In genomic region chr11:64173421-64174062, GRCm38 (mm10) we compare ENCODE assay signal across 33 mouse cellular contexts.
DNase-seq lines count a peak whose midpoint lies in the region; ATAC-seq and TF ChIP-seq lines count a peak whose summit lies in the region.
"Had no signal": no experiment of that assay in that cellular context is flagged by ENCODE, and none has a peak within 500 bp of the region (broad histone marks: within the 10 kb centered on the region; RNA-seq: fewer than 3 reads in every experiment).

No protein-coding gene starts in this region.

- H3K9me3 ChIP-seq in limb, embryonic 12.5 days: no peaks in the 10 kb centered on the region
- no peaks in the 10 kb centered on the region for H3K9me3 ChIP-seq in limb, embryonic 10.5 days (replicated peaks)
- no peaks in the 10 kb centered on the region for H3K9me3 ChIP-seq in limb, embryonic 14.5 days (ENCODE audit: control insufficient read depth, low read length)
- H3K9me3 ChIP-seq: embryonic facial prominence, embryonic 10.5 days; embryonic facial prominence, embryonic 15.5 days; forebrain, embryonic 12.5 days; heart, embryonic 13.5 days; intestine, embryonic 15.5 days; midbrain, embryonic 13.5 days; neural tube, embryonic 15.5 days had no signal

- H3K4me3 ChIP-seq in limb, embryonic 12.5 days (replicated peaks): no peak overlapping the region
- no peak overlapping the region for H3K4me3 ChIP-seq in limb, embryonic 10.5 days
- no peak overlapping the region for H3K4me3 ChIP-seq in limb, embryonic 14.5 days (replicated peaks; ENCODE audit: low read length)
- H3K4me3 ChIP-seq: embryonic facial prominence, embryonic 10.5 days; embryonic facial prominence, embryonic 15.5 days; forebrain, embryonic 12.5 days; gastrocnemius, adult 2 months; heart, adult 2 months; heart, embryonic 13.5 days; intestine, embryonic 15.5 days; layer of hippocampus, adult 2 months; megakaryocyte, embryonic 14.5 days; midbrain, embryonic 13.5 days; neural tube, embryonic 15.5 days had no signal

- peak; percentile 7 to 19 for DNase-seq in cerebellum, postnatal 25 days
- DNase-seq in cerebellum, postnatal 36 days: no peak
- no peak for DNase-seq in limb, embryonic 10.5 days (ENCODE audit: low spot score)
- peak; percentile 15 for DNase-seq in 416B (ENCODE audit: low read depth)
- DNase-seq in limb, embryonic 14.5 days (ENCODE audit: low spot score): peak; percentile 71
- no peak for DNase-seq in spleen, postnatal 10 days (ENCODE audit: low spot score in 2 of 2)
- no peak for DNase-seq in layer of hippocampus, postnatal 10 days (ENCODE audit: low spot score in 2 of 2)
- DNase-seq: adrenal gland, adult 8-10 months; B cell, adult 2 months; cerebellum, adult 9-10 months; gastrocnemius, adult 2 months; heart, adult 2 months; heart, postnatal 14 days; kidney, adult 2 months; kidney, postnatal 36 days; layer of hippocampus, postnatal 36 days; liver; lung, embryonic 14.5 days; lung, postnatal 4 days; right cerebral cortex, postnatal 14 days; thymus, postnatal 25 days had no signal

- TF ChIP-seq POLR2A in limb, embryonic 14.5 days (IDR thresholded peaks at IDR 0.05; ENCODE audit: borderline replicate concordance, extremely low read depth, insufficient read depth, insufficient read length): no peak

- H3K27ac ChIP-seq in limb, embryonic 12.5 days: peak overlapping the region; percentile 72
- H3K27ac ChIP-seq in limb, embryonic 10.5 days: no peak overlapping the region; the same call in 1 of the 2 replicates
- H3K27ac ChIP-seq in limb, embryonic 14.5 days (replicated peaks; ENCODE audit: low read depth, low read length): 0 out of 2 replicates have a peak overlapping the region, but pooled peaks have one; percentile 6
- H3K27ac ChIP-seq: embryonic facial prominence, embryonic 10.5 days; embryonic facial prominence, embryonic 15.5 days; forebrain, embryonic 12.5 days; gastrocnemius, adult 2 months; heart, adult 2 months; heart, embryonic 13.5 days; hindbrain, postnatal 0 days; intestine, embryonic 15.5 days; layer of hippocampus, adult 2 months; liver, embryonic 14.5 days; midbrain, embryonic 13.5 days; neural tube, embryonic 15.5 days had no signal

- H3K4me2 ChIP-seq in limb, embryonic 12.5 days: no peak overlapping the region
- H3K4me2 ChIP-seq in limb, embryonic 14.5 days (replicated peaks; ENCODE audit: low read depth, low read length, severe bottlenecking): no peak overlapping the region
- H3K4me2 ChIP-seq: embryonic facial prominence, embryonic 15.5 days; forebrain, embryonic 12.5 days; heart, embryonic 13.5 days; intestine, embryonic 15.5 days; lung, embryonic 14.5 days; midbrain, embryonic 13.5 days; neural tube, embryonic 15.5 days had no signal

- 29% methylated on average over 4 of the region's 4 CpGs for WGBS in limb, embryonic 12.5 days
- 37% methylated on average over 4 of the region's 4 CpGs for WGBS in limb, embryonic 10.5 days
- 20% methylated on average over 4 of the region's 4 CpGs for WGBS in limb, embryonic 14.5 days

- no peak overlapping the region for H3K9ac ChIP-seq in limb, embryonic 12.5 days (replicated peaks)
- H3K9ac ChIP-seq in limb, embryonic 14.5 days (ENCODE audit: low read depth, low read length, severe bottlenecking): no peak overlapping the region
- H3K9ac ChIP-seq: embryonic facial prominence, embryonic 15.5 days; forebrain, embryonic 12.5 days; heart, embryonic 13.5 days; intestine, embryonic 15.5 days; liver, embryonic 14.5 days; lung, embryonic 14.5 days; midbrain, embryonic 13.5 days; neural tube, embryonic 15.5 days had no signal

- H3K36me3 ChIP-seq in limb, embryonic 12.5 days: no peaks in the 10 kb centered on the region
- H3K36me3 ChIP-seq in limb, embryonic 10.5 days: no peaks in the 10 kb centered on the region
- H3K36me3 ChIP-seq in limb, embryonic 14.5 days (ENCODE audit: control insufficient read depth, insufficient read depth, low read length): no peaks in the 10 kb centered on the region
- H3K36me3 ChIP-seq: embryonic facial prominence, embryonic 10.5 days; embryonic facial prominence, embryonic 15.5 days; forebrain, embryonic 12.5 days; heart, embryonic 13.5 days; intestine, embryonic 15.5 days; midbrain, embryonic 13.5 days; neural tube, embryonic 15.5 days had no signal

- 0 out of 2 replicates have a peak, but pooled peaks cover 20% of the 10 kb centered on the region for H3K27me3 ChIP-seq in limb, embryonic 12.5 days
- H3K27me3 ChIP-seq in limb, embryonic 10.5 days (ENCODE audit: low read depth, poor library complexity, severe bottlenecking): no peaks in the 10 kb centered on the region
- H3K27me3 ChIP-seq in limb, embryonic 14.5 days (ENCODE audit: control insufficient read depth, insufficient read depth, low read length): no peaks in the 10 kb centered on the region
- H3K27me3 ChIP-seq: embryonic facial prominence, embryonic 15.5 days; forebrain, embryonic 12.5 days; intestine, embryonic 15.5 days; midbrain, embryonic 13.5 days; neural tube, embryonic 15.5 days had no signal

- no peak; the same call in 1 of the 2 replicates for ATAC-seq in limb, embryonic 12.5 days (ENCODE audit: insufficient number of reproducible peaks, insufficient read depth, low FRiP score, low TSS enrichment, low read depth)
- ATAC-seq in limb, embryonic 14.5 days (ENCODE audit: low FRiP score, low read depth): peak; percentile 67; the same call in 1 of the 2 replicates
- ATAC-seq: hindbrain, postnatal 0 days; intestine, embryonic 15.5 days; midbrain, embryonic 13.5 days had no signal

- H3K4me1 ChIP-seq in limb, embryonic 12.5 days (replicated peaks): peaks cover 11% of the 10 kb centered on the region
- peaks cover 11% of the 10 kb centered on the region for H3K4me1 ChIP-seq in limb, embryonic 10.5 days
- peaks cover 13% of the 10 kb centered on the region; the same call in 1 of the 2 replicates for H3K4me1 ChIP-seq in limb, embryonic 14.5 days (ENCODE audit: control insufficient read depth, insufficient read depth, low read length)
- H3K4me1 ChIP-seq: embryonic facial prominence, embryonic 15.5 days; forebrain, embryonic 12.5 days; megakaryocyte, embryonic 14.5 days had no signal

Comparison
In these comparisons a context has a peak if more than half of its experiments do, and no peak if none do; other contexts are left out.
1. DNase-seq: peak in cerebellum, postnatal 25 days (2 of 2), 416B (single experiment) and limb, embryonic 14.5 days (single experiment); none in cerebellum, postnatal 36 days (0 of 2), limb, embryonic 10.5 days (single experiment), spleen, postnatal 10 days (0 of 2) and layer of hippocampus, postnatal 10 days (0 of 2).